Mouse (Mus musculus): ENCODE data around the gene Eid1. TPM values are rescaled to one million over a fixed set of nuclear protein-coding genes. Genes with fewer than 3 reads are reported as not detected.
A peak's percentile ranks its signal among the peaks of the same experiment; 100 is the strongest.

Gene Eid1
- total RNA-seq, 2 experiments from 2014 or later = 57.6 to 59.5 TPM

DNA sequence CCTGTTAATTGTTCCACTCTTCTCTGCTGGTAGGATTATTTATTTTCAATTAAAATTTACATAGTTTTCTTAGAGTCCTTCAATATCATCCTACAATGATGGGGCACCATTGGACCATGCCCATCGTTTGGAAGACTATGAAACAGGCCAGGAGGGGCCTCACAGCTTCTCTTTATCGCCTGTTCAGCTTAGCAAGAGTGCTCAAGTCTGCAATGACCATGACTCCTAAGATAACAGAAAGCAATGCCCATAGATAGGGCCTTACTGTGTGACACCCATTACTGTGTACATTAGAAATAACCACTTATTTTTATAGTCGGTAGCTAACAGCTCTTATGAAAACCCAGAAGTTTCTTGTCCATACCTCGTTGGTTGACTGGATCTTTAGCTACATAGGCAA, 7.0 kb upstream of the Eid1 start:
- no peak for DNase-seq
- intact Hi-C loops (cut with DNase I) = loop anchor here (10.0 kb wide), 2 partner anchors 189 to 699 kb away; partner anchors contain the start of genes Cops2 and Galk2

DNA sequence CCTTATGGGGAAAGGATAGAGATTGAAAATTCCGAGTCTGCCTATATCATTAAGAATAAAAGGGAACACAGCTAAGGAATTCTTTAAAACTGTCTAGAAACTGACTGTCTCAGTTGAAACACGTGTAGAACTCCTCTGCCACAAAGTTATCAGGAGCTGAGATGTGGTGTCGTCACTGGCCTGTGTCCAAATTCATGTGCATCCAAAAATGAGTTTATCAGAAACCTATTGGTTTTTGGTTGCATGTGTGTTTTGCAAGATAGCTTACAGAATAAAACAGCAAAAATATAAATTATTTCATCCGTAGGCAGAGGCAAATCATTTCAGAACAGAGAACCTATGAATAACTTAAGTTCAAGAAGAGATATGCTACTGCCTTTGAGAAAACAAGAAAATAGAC, 6.2 kb upstream of the Eid1 start:
- intact Hi-C loops (cut with DNase I) = loop anchor here (10.0 kb wide), 2 partner anchors 188 to 698 kb away; partner anchors contain the start of genes Cops2 and Galk2
- DNase-seq = no peak

DNA sequence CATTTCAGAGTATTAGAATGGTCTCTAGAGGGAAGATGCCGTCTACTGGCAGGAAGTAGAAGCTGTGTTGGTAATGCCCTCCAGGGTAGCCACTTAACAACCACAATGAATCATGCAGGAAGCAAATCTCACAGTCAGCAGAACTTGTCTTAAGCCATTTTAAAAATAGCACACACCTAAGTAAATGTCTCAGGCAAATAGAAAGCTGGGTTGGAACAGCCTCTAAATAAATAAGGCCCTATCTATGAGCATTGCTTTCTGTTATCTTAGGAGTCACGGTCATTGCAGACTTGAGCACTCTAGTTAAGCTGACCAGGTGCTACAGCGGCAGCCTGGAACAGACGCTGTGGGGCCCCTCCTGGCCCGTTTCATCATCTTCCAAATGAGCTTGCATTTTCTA, 5.7 kb upstream of the Eid1 start:
- no peak for DNase-seq
- intact Hi-C loops (cut with DNase I) = loop anchor here (10.0 kb wide), 2 partner anchors 188 to 698 kb away; partner anchors contain the start of genes Cops2 and Galk2

DNA sequence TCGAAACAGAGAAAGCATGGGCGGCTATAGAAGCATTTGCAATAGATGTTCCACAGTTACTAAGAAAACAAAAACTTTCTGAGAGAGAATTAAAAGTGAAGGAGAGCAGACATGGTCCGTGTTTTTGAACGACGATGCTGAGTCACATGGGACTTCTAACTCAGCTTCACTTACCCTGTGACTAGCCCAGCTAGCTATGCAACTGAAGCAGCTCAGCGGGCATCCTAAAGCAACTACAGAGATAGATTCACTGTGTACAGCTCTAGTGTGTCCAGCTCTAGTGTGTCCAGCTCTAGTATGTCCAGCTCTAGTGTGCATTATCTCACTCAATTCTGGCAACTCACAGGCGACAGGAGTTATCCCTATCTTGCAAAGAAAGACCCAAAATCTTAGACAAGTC, 5.2 kb upstream of the Eid1 start:
- DNase-seq = no peak
- intact Hi-C loops (cut with DNase I) = loop anchor here (10.0 kb wide), 2 partner anchors 187 to 697 kb away; partner anchors contain the start of genes Cops2 and Galk2

DNA sequence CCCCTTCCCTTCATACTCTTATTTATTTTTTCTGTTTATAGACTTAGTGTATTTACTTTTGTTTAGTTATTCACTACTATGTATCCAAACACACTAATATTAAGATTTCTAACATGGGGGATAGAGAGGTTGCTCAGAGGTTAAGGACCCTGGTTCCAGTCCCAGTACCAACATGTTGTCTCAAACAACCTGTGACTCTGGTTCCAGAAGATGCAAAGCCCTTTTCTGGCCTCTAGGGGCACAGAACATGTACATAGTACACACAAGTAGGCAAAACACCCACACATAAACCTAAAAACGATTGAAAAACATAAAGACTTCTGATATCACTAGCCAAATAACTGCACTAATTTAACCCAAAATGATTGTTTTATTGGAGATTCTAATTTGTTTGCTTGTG, 2.0 kb upstream of the Eid1 start:
- intact Hi-C loops (cut with DNase I) = no loop called here

DNA sequence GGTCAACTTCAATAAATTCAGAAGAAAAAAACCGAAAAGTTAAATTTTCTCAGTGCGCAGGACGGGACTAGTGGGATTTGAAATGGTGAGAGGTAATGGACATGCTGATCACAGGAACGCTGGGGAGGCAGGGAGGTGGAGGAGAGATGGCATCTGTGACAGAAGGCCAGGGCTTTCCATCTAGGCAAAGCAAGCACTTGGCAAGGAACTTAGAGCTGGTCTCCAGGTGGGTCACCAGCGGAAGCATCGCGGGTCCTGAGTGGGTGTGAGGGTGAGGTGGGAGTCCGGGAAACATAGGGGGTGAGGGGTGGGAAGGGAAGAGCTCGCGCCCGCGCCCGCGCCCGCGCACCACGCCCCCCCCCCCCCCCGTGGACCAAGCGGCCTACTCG, 333 bp upstream of the Eid1 start:
- intact Hi-C loops (cut with DNase I) = no loop called here
- no peak for DNase-seq

More for the DNA sequence above, 2.0 kb upstream of the Eid1 start:
- no peak for DNase-seq

DNA sequence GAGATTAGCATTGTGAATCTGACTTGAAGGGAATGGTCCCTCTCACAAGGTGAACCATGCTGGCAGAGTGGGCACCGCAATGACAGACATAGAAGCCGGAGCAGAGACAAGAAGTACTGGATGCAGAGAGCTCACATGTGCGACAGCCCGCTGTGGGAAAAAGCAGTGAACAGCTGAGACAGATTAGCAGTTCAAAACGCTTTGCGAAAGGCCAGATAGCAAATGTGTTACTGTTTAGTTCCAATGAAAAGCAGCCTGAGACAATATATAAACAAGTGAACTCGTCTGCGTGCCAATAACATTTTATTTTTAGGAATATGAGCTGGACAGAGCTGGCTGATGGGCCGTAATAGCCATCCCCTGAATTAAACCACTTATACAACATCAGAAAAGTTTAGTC, 8.9 kb downstream of the Eid1 start:
- no peak for DNase-seq
- intact Hi-C loops (cut with DNase I) = no loop called here

DNA sequence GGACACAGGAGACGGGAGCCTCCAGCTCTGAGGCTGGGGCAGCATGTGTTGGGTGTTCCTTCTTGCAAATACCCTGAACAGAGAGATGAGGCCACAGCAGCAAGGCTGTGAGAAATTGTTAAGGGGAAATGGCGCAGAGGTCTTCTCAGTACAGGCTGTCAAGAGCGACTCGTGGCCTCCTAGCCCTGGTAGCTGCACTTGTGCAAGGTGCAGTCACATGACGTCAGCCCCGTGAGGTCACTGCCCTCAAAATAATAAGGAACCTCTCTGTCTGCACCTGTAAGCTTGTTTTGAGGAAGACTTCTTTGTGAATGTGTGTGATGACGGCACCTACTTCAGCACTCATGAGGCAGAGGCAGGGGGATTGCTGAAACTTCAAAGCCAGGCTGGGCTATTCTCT, 11.0 kb downstream of the Eid1 start:
- DNase-seq = no peak
- intact Hi-C loops (cut with DNase I) = no loop called here

DNA sequence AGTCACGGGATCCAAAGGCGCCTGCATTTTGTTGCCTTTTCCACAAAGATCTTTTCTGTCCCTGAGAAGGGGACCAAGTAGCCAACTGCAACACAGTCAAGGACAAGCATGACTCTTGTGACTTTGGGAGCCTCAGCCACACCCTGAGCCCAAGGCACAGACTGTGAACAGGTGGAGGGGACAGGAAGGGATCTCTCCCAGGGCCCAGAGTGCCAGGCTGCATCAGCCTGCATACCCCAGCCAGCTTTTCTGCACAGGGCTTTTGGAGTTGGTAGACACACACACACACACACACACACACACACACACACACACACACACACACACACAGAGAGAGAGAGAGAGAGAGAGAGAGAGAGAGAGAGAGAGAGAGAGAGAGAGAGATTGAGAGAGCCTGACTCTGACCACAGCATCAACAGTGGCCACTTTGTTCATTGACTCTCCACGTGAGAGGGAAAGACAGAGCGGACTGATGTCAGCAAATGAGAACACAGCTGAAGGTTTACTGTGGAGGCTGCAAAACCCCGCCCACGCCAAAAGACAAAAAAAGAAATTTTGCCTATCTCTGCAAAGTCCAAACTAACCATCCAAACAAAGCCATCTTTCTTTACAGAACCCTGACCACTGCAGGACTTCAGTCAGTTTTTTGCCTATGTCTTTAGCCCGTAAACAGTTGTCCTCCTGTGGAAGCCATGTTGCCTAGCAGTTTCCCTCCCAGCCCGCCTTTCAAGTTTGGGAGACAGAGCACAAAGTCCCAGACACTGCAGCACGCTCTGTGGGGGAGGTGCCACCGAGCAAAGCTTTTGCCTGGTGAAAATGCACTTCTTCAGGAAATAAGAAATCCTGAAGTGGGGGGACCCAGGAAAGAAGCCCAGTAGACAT, 11.9 kb downstream of the Eid1 start:
- DNase-seq = no peak
- intact Hi-C loops (cut with DNase I) = no loop called here

DNA sequence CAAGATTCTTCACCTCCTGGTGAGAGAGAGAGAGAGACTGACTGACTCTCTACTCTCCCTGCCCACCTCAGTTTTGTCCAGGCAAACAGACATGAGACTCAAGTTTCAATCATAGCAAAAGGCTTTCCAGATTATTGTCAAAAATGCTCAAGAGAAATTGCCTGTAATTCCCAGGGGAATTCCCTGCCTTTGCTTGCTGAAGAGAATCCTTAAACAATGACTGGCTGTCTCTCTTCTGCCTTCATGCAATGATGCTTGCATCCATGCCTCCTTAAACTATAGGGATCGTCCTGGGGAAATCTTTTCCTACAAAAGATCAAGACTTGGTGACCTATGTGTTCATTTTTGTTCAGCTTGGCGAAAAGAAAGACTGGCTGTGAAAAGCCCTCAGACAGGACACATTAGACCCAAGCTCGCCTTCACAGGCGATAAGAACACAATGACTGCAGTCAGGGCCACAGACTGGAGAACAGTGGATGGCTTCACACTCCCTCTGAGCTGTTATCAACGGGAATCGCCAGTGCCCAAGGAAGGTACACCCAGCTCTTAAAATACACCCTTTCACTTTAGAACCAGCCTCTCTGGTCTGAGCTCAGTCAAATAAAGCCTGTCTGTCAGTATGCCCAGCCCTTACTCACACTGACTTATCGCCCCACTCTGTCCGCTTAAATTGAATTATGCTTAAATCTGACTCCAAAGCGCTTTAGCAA, 12.7 kb downstream of the Eid1 start:
- no peak for DNase-seq
- intact Hi-C loops (cut with DNase I) = no loop called here

DNA sequence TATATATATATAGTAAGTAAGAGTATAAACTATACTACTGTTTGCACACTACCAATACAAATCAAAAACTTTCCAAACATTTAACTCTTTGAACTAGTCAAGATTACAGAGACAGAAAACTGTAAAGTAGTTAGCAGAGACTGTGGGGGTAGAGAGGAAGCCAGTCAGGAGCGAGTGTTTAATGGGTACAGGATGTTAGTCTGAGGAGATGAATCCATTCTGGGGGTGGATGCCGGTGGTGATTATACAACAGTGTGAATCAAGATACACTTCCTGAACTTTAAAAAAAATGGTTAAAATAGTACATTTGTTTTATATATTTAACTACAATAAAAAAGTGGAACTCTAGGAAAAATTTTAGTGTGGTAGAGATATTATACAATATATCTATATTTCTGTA, 19.1 kb downstream of the Eid1 start:
- no peak for DNase-seq
- intact Hi-C loops (cut with DNase I) = no loop called here

DNA sequence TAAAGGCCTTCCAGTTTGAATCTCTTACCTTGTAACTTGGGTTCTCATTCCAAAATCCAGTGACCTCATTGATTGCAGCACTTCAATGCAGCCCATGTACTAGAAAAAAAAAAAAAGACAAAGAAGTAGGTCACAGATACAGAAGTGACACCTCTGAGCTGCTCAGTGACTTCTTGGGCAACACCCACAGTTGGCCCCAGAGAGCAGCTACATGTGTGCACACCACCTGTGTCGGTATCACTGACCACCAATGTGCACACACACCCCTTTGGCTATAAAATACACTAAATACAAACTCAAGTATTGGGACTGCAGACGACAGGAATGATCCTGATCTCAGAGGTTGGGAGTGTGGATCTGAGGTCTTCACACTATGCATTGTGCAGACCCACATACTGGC, 21.9 kb downstream of the Eid1 start:
- intact Hi-C loops (cut with DNase I) = no loop called here
- no peak for DNase-seq

DNA sequence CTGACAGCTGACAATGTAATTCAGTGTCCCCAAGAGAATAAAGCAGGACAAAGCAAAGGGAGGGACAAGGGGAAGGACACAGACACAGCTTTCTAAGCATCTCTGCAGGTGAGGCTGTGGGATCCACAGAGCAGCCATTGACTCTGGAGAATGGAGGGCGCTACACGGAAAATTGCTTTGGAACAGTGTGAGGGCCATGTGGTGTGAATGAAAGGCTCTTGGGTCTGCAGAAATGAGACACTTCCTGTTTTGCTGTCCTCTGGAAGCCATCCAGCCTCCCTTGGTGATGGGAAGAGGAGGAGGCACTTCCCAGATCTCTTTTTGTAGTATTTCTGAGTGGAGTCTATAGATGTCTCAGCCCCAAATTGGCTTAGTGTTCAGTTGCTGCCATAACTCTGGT, 23.3 kb downstream of the Eid1 start:
- intact Hi-C loops (cut with DNase I) = no loop called here
- DNase-seq = peak; percentile 44 to 70

DNA sequence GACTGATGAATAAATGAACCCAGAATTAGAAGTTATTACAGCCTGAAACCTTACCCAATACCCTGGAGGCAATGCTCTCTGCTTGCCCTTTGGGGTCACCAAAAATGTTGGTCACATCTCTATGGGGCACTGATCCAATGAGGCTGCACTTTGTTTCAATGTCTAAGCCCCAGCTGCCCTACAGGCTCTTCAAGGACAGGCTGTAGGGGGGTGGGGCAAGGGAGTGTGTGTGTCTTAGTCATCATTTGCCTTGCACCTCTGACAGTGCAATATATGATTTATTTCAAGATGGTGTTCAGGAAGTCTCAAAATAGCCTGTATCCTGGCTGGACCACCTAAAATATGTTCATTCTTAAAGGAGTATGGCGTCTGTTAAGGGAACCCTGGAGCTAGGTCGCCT, 28.7 kb downstream of the Eid1 start:
- no peak for DNase-seq
- intact Hi-C loops (cut with DNase I) = no loop called here

DNA sequence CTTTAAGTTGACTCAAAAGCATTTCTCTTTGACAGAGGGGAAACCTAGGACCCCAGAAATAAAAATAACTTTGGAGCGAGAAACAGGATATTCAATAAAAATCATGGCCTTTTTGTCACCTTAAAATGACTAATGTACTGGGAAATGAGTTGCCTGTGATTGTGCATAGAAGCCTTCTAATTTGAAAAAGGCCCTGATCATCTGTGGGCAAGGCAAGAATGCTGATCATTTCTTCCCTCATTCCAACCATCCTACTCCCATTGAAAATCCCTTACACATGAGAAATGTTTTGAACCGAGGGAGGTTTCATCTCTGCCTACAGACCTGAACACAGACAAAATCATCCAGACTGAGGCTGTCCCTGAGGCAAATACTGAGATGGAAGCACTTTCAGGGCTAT, 30.0 kb downstream of the Eid1 start:
- intact Hi-C loops (cut with DNase I) = no loop called here
- no peak for DNase-seq

DNA sequence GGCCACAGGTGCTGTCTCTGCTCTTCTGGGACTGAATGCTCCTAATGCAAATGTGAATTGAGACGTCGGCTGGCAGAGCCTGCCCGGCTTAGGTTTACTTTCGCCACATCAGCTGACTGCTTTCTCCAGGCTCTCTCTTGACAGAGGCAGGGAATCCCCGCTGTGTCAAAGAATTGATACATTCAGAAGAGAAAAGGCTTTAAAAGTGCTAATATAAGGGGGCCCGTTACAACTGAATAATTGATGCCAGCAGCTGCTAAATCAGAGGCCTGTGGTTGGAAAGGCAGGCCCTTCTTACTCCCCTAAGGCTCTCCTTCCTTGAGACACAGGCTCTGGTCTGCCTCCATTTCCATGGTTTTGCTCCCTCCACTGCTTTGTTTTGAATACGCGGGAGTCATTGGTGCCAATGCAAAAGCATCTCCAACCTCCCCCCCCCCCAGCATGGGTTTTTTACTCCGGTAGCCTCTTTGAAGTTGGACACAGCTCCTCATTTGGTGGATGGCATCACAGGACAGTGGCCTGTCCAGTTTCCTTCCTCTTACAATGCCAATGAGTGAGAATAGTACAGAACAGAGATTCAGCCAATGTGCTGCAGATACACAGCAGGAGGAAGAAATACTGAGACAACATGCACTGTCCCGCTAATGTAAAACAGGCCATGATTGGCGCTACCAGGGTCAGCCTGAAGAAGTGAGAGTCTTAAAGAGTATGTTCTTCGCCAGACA, 32.2 kb downstream of the Eid1 start:
- intact Hi-C loops (cut with DNase I) = no loop called here
- DNase-seq = no peak

DNA sequence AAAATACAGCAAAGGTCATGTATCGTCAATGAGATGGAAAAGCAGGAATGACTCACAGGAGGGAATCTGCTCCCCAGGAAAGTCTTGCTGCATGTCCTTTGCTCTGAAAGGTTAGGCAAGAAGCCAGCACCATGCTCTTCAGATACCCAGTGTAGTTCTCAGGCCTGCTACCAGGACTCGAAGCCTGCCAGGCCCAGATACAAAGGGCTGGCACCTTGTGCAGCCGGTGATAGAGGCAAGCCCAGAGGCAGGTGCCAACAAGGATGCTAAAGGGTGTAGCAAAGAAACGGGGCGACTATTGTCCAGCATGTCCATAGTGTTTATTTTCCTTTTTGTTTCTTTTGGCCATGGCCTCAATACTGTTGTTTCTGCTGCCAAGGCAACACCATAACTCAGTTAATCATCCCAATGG, 33.6 kb downstream of the Eid1 start:
- DNase-seq = no peak
- intact Hi-C loops (cut with DNase I) = no loop called here

DNA sequence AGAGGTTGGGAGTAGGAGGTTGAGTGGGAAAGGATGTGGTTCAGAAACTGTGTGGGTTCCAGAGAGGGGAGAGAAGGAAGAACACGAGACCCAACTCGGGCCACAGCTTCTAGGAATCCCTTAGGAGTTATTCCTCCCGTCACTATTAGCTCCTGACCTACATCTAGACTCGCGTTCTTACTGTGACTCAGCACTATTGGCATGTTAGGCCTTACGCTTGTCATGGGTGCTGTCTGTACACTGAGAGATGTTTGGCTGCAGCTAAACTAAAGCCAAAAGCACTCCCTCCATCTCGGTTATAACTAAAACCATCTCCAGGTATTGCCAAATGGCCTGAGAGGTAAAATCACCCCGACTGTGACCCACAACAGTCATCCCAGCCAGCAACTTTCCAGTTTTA, 43.7 kb downstream of the Eid1 start:
- intact Hi-C loops (cut with DNase I) = no loop called here
- DNase-seq = no peak

DNA sequence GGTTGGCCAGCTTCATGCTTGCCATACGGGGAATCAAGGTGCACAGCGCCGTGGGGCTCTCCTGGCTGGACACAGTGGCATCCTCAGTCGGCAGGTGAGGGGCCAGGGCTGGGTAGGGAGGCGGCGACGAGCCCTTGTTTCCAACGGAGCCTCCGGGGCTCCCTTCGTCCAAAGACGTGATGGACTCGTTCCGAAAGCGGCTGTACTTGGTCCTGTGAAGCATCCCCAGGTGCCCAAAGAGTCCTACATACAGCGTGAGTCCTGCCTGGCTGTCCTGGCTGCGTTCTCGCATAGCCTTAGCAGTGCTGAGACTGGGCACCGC, 50.2 kb downstream of the Eid1 start:
- intact Hi-C loops (cut with DNase I) = no loop called here
- no peak for DNase-seq

DNA sequence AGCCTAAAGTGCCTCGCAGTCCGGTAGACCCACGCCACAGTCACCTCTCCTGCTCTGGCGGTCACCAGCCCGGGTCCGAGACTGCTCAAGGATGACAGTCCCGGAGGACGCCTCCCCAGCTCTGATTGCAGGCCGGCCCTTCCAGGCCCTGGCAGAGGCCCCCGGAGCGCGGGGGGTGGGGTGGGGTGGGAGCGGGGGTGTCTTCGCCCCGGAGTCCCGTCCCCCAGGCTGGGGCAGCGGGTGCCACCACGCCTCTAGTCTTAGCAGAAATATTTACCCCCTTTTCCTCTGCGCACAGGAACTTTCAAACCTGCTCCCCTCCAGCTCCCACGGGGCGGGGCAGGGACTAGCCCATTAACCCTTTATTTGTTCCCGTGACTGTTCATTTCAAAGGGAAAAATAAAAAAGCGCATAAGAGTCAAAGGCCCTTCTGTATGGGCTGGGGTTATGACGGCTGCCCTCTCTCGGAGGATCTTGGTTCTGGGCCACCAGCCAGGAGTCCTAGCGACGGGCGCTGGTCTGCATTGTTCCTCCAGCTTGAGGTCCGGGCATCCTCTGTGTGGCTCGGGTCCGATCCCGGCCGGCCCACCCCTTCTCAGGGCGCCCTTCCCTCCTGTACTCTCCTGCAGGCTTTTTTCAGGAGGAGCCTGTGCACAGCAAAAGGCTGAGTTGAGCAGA, 50.7 kb downstream of the Eid1 start:
- peak; percentile 53 to 67 for DNase-seq
- intact Hi-C loops (cut with DNase I) = no loop called here

DNA sequence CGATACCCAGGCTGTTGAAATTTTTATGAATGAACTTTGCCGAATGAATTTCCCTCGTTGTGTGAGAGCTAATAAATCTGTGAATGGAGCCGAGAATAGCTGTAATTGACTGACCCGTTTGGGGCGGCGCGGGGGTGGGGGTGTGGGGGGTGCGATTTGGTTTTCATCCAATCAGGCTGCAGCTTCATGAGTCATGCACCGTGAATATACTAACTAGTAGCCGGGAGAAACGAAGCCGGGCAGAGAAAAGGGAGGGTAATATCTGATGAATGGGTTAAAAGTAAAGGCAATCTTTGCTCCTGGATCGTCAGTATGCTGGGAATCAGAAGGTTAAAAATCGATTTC, 51.2 kb downstream of the Eid1 start, which contains the start of gene Shc4:
Gene Shc4, minus strand, starts transcription at position 63 of the 345 bp plus-strand sequence.
- DNase-seq = peak in 1 of 2 experiments; percentile 11
- intact Hi-C loops (cut with DNase I) = no loop called here

All from heart, postnatal 14 days (tissue).